Mouse (Mus musculus): ENCODE measurements around the gene Otog. TPM values are rescaled to one million over a fixed set of nuclear protein-coding genes. Genes with fewer than 3 reads are reported as not detected.

Otog gene
- polyA plus RNA-seq, 1 experiment: 10.2 TPM

GRCm38 (mm10) chr7:46353875-46354274, 113.1 kb downstream of the Otog start:
- H3K4me2 ChIP-seq (ENCODE audit: low read depth): peak overlapping the region; percentile 68

More at GRCm38 (mm10) chr7:46353875-46354274, 113.1 kb downstream of the Otog start:
- TF ChIP-seq REST (IDR thresholded peaks at IDR 0.05; ENCODE audit: insufficient read depth, insufficient read length): no peak
- TF ChIP-seq POLR2A (IDR thresholded peaks at IDR 0.05; ENCODE audit: insufficient read length, low read depth): no peak
- Histone ChIP-seq H3K4me3 (no peak overlapping the region), H3K79me2 (ENCODE audit: control insufficient read depth, insufficient read depth) (no peaks in the 10 kb centered on the region), H3K27me3 (ENCODE audit: control insufficient read depth, insufficient read depth, insufficient read length) (no peaks in the 10 kb centered on the region), H3K36me3 (ENCODE audit: control insufficient read depth, insufficient read depth) (no peaks in the 10 kb centered on the region), H3ac (ENCODE audit: control insufficient read depth, insufficient read length) (no peak overlapping the region)

Other genes starting within 250 kb of the Otog start
- not detected for gene Abcc6, start 210.7 kb upstream of the Otog start, polyA plus RNA-seq (2012; fragmentation: generic; extraction: Trizol)
- gene Nomo1, start 207.3 kb upstream of the Otog start, polyA plus RNA-seq (2012; fragmentation: generic; extraction: Trizol): 79.2 TPM
- gene Kcnj11, start 140.2 kb upstream of the Otog start, polyA plus RNA-seq (2012; fragmentation: generic; extraction: Trizol): 0.46 TPM
- 0.34 TPM for gene Abcc8, start 61.0 kb upstream of the Otog start, polyA plus RNA-seq (2012; fragmentation: generic; extraction: Trizol)
- not detected for gene Ush1c, start 2.5 kb upstream of the Otog start, polyA plus RNA-seq (2012; fragmentation: generic; extraction: Trizol)
- 396 TPM for gene Myod1, start 135.5 kb downstream of the Otog start, polyA plus RNA-seq (2012; fragmentation: generic; extraction: Trizol)
- gene Kcnc1, start 155.5 kb downstream of the Otog start, polyA plus RNA-seq (2012; fragmentation: generic; extraction: Trizol): 0.07 TPM

Measured in myocyte (in vitro differentiated cells).